Mouse (Mus musculus) layer of hippocampus, adult 2 months (tissue): Measurements from ENCODE around the gene Rps28. TPM values are rescaled to one million over a fixed set of nuclear protein-coding genes. Genes with fewer than 3 reads are reported as not detected.
"Not testable (repeated sequence)": the region's sequence is repeated elsewhere in the genome, so short reads cannot be mapped to it uniquely, and the experiment has no call there.

Experiments used
- DNase-seq, 2 experiments: peaks; one replicate each; pipeline ENCODE4 v3.0.0; 2022; ENCODE audit warnings: low spot score in 2 of 2
- H3K27ac ChIP-seq: fragments of 200-600 bp; 2 replicates; pipeline ENCODE4 v1.8.1; 2022
- H3K4me3 ChIP-seq: fragments of 200-600 bp; 2 replicates; pipeline ENCODE4 v1.8.1; 2022; ENCODE audit warnings: mild to moderate bottlenecking
- CTCF ChIP-seq: fragments of 200-600 bp; conservative IDR thresholded peaks from 2 replicates; pipeline ENCODE4 v1.8.1; 2022; ENCODE audit warnings: antibody characterized with exemption, mild to moderate bottlenecking, moderate library complexity
- total RNA-seq, 2 experiments: library from RNA; stranded (reverse); gene quantifications; 2 replicates each; pipeline ENCODE4 v1.2.3; 2021

Rps28 gene
- total RNA-seq, 2 experiments from 2014 or later = 723 to 770 TPM

DNA sequence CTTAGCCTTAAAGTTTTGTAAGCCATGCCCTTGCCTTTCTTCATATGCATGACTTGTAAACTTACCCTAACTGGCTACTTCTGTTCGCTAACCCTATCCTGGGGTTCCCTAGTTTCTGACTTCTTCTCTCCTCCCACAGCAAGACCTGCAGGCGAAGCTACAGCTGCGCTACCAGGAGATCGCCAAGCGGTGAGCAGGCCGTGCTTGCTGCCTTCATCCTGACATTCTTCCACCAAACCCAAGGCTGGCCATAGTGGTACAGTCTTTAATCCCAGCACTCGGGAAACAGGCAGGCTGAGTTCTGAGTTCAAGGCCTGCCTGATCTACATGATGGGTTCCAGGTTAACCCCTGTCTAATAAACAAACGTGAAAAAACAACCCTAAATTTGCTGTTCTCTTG lies 1.1 kb upstream of the Rps28 start:
- Histone ChIP-seq H3K27ac (peak overlapping the region; percentile 95; the same call in 1 of the 2 replicates), H3K4me3 (peak overlapping the region; percentile 63)
- no peak for TF ChIP-seq CTCF
- no peak for DNase-seq

DNA sequence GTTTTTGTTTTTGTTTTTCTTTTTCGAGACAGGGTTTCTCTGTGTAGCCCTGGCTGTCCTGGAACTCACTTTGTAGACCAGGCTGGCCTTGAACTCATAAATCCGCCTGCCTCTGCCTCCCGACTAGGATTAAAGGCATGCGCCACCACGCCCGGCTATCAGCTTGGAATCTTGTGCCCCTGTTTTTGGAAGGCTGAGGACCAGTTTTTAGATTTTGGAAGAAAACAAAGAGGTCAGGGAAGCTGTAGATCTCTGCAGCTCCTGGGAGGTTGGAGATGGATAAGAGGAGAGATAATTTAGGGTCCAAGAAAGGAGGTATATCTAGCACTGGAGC lies 602 bp upstream of the Rps28 start:
- not testable (repeated sequence) for DNase-seq
- Histone ChIP-seq H3K27ac (peak overlapping the region; percentile 95), H3K4me3 (peak overlapping the region; percentile 63)

DNA sequence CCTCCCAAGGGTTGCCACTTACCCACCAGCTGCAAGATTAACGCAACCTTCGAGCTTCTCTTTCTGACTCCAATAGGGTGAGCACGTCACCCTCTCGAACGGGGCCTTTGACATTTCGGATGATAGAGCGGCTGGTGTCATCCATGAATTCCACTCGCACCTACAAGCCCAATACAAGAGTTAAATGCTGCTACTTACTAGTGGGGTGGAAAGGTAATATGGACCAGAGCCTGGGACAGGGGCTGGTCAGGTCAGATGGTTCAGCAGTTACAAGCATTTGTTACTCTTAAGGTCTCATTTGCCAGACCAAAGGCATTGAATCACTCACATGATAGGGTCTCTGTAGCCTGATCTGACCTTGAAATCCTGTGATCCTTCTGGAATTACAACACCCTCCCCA lies 1.2 kb downstream of the Rps28 start:
- Histone ChIP-seq H3K4me3 (peak overlapping the region; percentile 63), H3K27ac (peak overlapping the region; percentile 95; the same call in 1 of the 2 replicates)
- DNase-seq = not testable (repeated sequence)

DNA sequence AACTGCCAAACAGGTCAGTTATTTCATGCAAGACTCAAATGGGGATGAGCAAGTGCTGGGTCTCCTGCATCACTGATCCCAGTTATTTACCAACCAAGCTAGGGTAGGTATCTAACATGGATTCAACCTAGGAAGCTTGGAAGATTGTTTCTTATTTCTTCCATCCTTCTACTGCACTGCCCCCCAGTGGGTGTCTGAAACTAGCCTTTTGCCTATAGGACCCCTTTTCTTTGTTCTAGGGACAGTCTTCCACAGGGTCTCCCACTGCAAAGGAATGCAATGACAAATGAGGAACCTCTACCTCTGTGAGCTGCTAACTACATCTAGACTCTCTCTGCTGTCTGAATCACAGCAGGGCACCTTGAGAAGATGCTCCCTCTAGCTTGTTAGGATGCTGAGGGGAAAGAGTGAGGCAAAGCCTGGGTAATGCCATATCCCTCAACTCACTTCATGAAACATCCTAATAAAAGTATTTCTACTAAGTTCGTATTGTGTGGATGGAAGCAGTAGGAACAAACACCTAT lies 1.9 kb downstream of the Rps28 start:
- peak; percentile 56 for TF ChIP-seq CTCF
- Histone ChIP-seq H3K4me3 (no peak overlapping the region), H3K27ac (no peak overlapping the region)
- no peak for DNase-seq

DNA sequence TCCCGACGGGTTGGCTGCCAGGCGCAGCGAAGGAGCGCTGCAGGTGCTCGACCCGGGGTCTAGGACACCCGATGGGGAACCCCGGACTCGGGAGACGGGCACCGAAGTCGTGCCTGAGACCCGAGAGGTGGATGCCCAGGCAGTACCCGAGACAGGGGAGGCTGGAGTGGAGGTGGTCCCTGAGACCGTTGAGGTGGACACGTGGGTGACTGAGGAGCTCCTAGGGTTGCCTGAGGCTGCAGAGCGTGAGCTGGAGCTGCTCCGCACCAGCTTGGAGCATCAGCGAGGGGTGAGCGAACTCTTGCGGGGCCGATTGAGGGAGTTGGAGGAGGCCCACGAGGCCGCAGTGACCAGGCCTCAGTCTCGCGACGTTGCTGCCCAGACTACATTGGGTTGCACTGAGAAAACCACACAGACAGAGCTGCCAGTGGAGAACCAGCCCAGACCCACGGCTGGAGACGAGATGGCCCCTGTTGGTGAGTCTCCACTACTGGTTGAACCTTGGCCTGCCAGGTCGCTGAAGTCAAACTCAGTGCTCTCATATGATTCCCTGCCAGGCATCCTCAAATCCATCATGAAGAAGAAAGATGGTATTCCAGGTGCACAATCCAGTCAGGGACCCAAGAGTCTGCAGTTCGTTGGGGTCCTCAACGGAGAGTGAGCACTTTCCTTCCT lies 6.3 kb downstream of the Rps28 start:
- H3K27ac ChIP-seq = peak overlapping the region; percentile 96
- TF ChIP-seq CTCF = no peak
- no peak for DNase-seq
- H3K4me3 ChIP-seq = peak overlapping the region; percentile 72

DNA sequence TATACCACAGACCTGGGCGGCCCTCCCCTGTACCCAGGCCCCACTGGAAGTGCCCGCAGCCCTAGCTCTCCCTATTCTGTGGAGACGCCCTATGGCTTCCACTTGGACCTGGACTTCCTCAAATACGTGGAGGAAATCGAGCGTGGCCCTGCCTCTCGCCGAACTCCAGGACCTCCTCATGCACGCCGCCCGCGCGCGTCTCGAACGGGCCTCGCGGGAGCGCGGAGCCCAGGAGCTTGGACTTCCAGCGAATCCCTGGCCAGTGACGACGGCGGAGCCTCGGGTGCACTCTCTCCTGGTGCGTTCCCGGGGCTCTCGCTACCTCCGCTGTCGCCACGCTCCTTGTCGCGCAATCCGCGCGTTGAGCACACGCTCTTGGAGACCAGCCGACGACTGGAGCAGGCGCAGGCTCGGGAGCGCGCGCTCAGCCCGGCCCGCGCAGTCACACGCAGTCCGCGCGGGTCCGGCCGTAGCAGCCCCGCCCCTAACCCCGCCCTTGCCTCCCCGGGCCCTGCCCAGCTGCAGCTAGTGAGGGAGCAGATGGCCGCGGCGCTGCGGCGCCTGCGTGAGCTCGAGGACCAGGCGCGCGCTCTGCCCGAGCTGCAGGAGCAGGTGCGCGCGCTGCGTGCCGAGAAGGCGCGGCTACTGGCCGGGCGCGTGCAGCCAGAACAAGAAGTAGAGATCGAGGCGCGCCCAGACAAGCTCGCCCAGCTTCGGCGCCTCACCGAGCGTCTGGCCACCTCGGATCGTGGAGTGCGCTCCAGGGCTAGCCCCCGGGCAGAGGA lies 7.0 kb downstream of the Rps28 start:
- no peak for TF ChIP-seq CTCF
- Histone ChIP-seq H3K27ac (peak overlapping the region; percentile 96), H3K4me3 (peak overlapping the region; percentile 72)
- DNase-seq = peak; percentile 90

DNA sequence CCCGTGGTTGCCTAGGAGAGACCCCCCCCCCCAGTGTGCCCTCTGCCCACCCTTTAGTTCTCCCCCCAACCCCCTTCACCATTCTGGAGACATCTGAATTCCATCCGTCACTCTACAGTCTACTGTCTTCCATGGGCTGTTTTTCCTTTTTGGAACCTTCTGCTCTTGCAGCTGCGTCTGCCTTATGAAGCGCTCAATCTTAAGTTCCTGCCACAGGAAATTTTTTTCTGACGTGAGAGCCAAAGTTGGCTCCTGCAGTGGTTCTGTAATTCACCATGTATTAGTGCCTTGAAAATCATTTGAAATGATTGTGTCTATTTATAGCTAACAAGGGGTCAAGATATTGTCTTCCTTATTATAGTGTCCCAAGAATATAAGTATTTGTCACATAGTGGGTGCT lies 7.8 kb downstream of the Rps28 start:
- DNase-seq = peak in 1 of 2 experiments; percentile 33
- peak overlapping the region; percentile 96 for H3K27ac ChIP-seq
- peak overlapping the region; percentile 72 for H3K4me3 ChIP-seq
- no peak for TF ChIP-seq CTCF

DNA sequence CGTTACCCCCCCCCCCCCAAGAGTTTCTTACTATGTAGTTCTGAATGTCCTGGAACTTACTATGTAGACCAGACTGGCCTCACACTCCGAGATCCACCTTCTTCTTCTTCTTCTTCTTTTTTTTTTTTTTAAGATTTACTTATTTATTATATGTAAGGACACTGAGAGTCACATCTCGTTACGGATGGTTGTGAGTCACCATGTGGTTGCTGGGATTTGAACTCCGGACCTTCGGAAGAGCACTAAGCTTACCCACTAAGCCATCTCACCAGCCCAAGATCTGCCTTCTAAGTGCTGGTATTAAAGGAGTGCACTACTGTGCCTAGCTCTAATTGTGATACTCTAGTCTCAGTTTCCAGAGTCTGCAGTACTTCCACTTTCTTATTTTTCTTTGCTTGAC lies 9.0 kb downstream of the Rps28 start:
- H3K27ac ChIP-seq = no peak overlapping the region
- no peak for TF ChIP-seq CTCF

DNA sequence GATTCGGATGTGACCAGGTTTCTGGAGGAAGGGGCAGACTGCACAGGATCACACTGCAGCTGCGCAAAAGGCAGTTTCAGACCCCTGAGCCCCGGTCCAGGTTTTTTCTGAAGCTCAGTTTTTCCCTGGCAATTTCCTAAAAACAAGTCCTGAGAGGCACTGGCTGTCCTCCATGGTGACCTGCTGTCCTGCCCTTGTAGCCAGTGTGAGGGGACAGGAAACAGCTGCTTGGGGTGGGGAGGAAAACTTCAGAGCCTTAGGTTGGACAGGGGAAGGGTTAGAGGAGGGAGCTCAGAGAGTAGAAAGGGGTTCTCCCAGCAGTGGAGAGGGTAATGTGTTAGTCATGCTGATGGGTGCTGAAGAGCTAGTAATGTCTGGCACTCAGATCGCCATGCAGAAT lies 11.4 kb downstream of the Rps28 start:
- no peak for DNase-seq
- Histone ChIP-seq H3K4me3 (peak overlapping the region; percentile 13; the same call in 1 of the 2 replicates), H3K27ac (peak overlapping the region; percentile 57; the same call in 1 of the 2 replicates)
- no peak for TF ChIP-seq CTCF

More for the DNA sequence above, 9.0 kb downstream of the Rps28 start:
- H3K4me3 ChIP-seq = no peak overlapping the region
- DNase-seq = no peak

DNA sequence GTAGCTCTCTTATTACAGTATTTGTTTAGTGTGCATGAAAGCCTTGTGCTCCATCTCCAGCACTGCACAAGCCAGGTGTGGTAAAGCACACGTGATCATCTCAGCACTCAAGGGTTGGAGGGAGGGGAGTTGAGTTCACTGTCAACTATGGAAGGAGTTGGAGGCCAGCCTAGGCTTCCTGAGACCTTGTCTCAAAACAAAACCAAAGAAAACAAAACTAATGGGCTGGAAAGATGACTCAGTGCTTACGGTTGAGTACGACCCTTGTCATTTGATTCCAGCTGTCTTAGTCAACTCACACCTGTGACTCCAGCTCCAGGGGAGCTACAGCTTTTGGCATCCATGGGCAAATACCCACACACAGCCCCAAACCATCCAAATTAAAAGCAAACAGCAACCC lies 11.9 kb downstream of the Rps28 start:
- peak overlapping the region; percentile 57; the same call in 1 of the 2 replicates for H3K27ac ChIP-seq
- peak overlapping the region; percentile 13; the same call in 1 of the 2 replicates for H3K4me3 ChIP-seq
- no peak for TF ChIP-seq CTCF
- DNase-seq = no peak

DNA sequence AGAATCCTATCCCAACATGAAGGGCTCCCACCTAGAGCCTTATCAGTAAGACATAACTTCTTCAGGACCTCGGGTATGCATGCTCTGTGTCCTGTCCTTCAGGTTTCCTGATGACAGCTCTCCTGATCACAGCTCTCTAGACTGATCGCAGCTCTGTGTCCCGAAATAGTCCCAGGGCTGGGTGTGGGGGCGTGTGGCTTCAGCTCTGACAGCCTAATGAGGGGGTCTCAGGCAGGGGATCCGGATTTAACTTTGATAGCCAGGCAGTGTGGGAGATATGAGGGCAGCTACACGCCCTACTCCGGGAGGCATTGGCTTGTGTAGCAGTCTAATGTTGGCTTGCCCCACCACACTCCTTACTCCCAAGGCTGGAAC lies 13.2 kb downstream of the Rps28 start:
- DNase-seq = no peak
- H3K4me3 ChIP-seq = peak overlapping the region; percentile 62
- TF ChIP-seq CTCF = no peak
- H3K27ac ChIP-seq = peak overlapping the region; percentile 82

DNA sequence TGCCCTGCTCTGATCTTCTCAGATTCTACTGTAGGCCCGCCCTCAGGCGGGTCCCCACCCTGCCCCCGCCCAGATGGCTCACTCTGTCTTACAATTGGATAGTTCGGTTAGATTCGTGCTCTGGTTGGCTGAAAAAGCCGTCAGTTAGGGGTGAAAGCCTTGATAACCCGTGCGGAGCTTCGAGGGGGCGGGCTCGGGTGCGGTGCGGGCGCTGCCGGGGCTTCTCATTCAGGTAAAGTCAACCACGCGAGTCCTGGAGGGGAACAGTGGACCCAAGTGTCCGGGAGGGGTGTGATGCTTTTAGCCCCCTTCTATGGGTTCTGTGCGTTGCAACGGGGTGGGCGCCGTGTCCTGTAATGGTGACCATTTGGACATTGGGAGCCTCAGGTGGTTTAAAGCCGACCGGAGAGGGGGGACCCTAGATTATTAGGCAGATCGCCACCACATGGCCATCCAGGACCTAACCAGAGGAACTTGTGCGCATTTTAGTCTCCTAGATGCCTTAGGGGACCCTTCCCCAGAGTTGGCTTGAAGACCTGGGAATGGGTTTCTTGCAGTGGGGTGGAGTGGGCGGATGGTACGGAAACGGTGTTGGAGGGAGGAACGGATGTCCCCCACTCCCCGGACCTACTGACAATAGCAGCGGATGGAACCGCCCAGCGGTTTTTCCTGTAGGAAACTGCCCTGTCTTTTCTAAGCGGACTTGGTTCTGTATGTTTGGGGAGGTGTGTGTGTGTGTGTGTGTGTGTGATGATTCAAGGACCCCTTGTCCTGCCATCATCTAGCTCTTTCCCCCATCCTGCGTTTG lies 13.8 kb downstream of the Rps28 start, which contains the start of gene Kank3:
Gene Kank3, plus strand, starts transcription at position 186 of the 808 bp plus-strand sequence.
- DNase-seq = peak; percentile 93
- H3K4me3 ChIP-seq = peak within 1 kb of the TSS; percentile 62
- peak within 1 kb of the TSS; percentile 82 for H3K27ac ChIP-seq
- TF ChIP-seq CTCF = no peak

DNA sequence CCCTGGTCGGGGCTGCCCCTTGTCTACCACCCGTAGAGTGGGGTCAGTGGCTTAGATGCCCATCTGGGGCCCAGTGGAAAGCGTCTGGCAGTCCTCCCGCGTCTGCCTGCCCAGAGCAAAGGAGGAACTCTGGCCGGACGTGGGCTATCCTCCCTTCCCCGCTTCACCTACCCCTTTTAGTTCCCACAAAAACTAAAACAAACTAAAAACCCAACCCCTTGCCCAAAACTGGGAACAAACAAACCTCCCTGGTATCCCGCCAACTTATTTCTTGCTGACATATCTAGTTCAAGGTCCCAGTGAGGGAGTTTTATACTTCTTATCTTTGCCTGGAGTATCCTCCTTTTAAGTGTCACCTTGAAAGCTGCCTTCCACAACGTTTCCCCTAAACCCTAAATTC lies 16.2 kb downstream of the Rps28 start:
- DNase-seq = no peak
- Histone ChIP-seq H3K27ac (no peak overlapping the region), H3K4me3 (no peak overlapping the region)
- no peak for TF ChIP-seq CTCF
